Mouse (Mus musculus): ENCODE measurements around the gene Sos2. TPM values are rescaled to one million over a fixed set of nuclear protein-coding genes. Genes with fewer than 3 reads are reported as not detected.

Gene Sos2
- total and polyA plus RNA-seq, 3 experiments, result 21.3 to 38.5 (median 33.7) TPM

DNA sequence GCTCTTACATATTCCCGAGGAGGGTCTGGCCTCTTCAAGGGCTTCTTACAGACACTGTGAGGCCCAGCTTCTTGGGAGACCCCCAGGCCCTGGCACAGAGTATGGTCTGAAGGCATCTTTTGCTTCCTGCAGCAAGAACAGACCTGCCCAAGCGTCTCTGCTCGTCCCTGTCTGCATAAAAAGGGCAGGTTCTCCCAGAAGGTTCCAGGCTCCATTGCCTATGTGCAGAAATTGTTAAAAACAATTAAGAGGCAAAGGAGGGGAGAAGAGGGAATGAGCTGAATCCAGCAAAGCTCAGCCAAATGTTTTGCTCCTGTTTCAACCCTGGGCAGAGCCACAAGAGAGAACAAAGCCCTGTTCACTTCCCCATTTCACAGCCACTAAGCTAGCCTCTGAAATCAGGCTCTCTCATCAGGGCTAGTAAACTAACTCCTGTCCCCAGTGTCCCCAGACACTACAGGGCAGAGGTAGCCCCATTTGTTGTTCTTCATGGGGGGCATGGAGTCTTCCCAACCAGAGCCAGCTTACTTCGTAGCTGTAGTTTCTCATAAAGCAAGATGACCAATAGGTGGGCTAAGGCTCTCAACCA is 143.2 kb downstream of the Sos2 start:
- DNase-seq, result peak in 1 of 2 experiments; percentile 35
- 38% methylated on average over 4 of the region's 4 CpGs for WGBS
- peak overlapping the region; percentile 39 for H3K4me3 ChIP-seq

DNA sequence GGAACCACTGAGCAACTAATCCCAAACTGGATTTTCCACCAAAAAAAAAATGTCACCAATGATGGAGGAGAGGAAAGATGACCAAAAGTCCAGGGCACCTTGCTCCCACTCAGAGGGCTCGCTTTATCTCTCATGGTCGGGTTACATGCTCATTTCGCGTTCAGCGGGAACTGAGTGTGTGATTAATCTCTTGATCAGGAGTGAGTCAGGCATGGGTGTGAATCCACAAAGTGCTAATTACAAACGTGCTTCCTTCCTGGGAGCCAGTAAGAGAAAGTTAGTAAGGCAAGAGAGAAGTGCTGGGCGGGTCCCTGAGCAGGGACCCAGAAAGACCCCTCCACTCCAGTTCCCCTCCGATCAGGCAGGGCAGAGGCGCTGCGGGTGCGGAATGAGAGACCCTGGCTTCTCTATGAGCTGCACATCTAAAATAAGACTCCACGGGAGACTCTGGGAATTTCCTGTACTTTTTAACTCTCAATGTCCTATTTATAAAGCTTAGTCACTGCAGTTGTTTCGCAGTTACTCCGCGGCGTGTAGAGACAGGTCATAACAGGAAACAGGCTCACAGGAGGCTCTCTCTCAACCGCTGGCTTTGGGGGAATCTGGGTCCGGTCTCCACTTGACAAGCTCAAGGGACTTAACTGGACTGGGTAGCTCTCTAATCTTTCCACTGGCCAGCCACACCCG is 143.8 kb downstream of the Sos2 start:
- peaks cover 19% of the 10 kb centered on the region for H3K4me1 ChIP-seq (ENCODE audit: control insufficient read depth, insufficient read depth, low read length)
- peak overlapping the region; percentile 26 for H3K9ac ChIP-seq (ENCODE audit: low read depth, low read length)
- DNase-seq, result peak; percentile 68 to 78
- H3K36me3 ChIP-seq (ENCODE audit: control insufficient read depth, insufficient read depth, low read length), result no peaks in the 10 kb centered on the region
- H3K79me2 ChIP-seq (replicated peaks; ENCODE audit: control insufficient read depth, insufficient read depth, low read length), result no peaks in the 10 kb centered on the region
- H3K4me3 ChIP-seq, result peak overlapping the region; percentile 39
- H3K27ac ChIP-seq, result peak overlapping the region; percentile 97
- 1% methylated on average over 19 of the region's 19 CpGs for WGBS
- TF ChIP-seq POLR2A (IDR thresholded peaks at IDR 0.05; ENCODE audit: insufficient read depth, low read depth, low read length) (peak; percentile 48; the same call in 1 of the 2 replicates), EP300 (IDR thresholded peaks at IDR 0.05; ENCODE audit: insufficient read depth, low read depth, low read length) (no peak)
- H3K27me3 ChIP-seq (ENCODE audit: control insufficient read depth, insufficient read depth, low read length), result no peaks in the 10 kb centered on the region
- intact Hi-C loops (cut with DNase I), result loop anchor here (5.0 kb wide), 1 partner anchor 36 kb away; no protein-coding TSS in a partner anchor

More for the DNA sequence above, 143.2 kb downstream of the Sos2 start:
- Histone ChIP-seq H3K27ac (peak overlapping the region; percentile 97), H3K79me2 (replicated peaks; ENCODE audit: control insufficient read depth, insufficient read depth, low read length) (no peaks in the 10 kb centered on the region), H3K9ac (ENCODE audit: low read depth, low read length) (peak overlapping the region; percentile 26), H3K27me3 (ENCODE audit: control insufficient read depth, insufficient read depth, low read length) (no peaks in the 10 kb centered on the region), H3K4me1 (ENCODE audit: control insufficient read depth, insufficient read depth, low read length) (peaks cover 19% of the 10 kb centered on the region), H3K36me3 (ENCODE audit: control insufficient read depth, insufficient read depth, low read length) (no peaks in the 10 kb centered on the region)
- intact Hi-C loops (cut with DNase I), result loop anchor here (5.0 kb wide), 1 partner anchor 36 kb away; no protein-coding TSS in a partner anchor
- TF ChIP-seq CTCF (IDR thresholded peaks at IDR 0.05) (no peak), EP300 (IDR thresholded peaks at IDR 0.05; ENCODE audit: insufficient read depth, low read depth, low read length) (no peak), POLR2A (IDR thresholded peaks at IDR 0.05; ENCODE audit: insufficient read depth, low read depth, low read length) (no peak)

- Histone ChIP-seq H3K4me1 (ENCODE audit: control insufficient read depth, insufficient read depth, low read length) (peaks cover 21% of the 10 kb centered on the region), H3K36me3 (ENCODE audit: control insufficient read depth, insufficient read depth, low read length) (no peaks in the 10 kb centered on the region)
Measured at GRCm38 (mm10) chr12:69537243-69537674, 144.4 kb downstream of the Sos2 start.

DNA sequence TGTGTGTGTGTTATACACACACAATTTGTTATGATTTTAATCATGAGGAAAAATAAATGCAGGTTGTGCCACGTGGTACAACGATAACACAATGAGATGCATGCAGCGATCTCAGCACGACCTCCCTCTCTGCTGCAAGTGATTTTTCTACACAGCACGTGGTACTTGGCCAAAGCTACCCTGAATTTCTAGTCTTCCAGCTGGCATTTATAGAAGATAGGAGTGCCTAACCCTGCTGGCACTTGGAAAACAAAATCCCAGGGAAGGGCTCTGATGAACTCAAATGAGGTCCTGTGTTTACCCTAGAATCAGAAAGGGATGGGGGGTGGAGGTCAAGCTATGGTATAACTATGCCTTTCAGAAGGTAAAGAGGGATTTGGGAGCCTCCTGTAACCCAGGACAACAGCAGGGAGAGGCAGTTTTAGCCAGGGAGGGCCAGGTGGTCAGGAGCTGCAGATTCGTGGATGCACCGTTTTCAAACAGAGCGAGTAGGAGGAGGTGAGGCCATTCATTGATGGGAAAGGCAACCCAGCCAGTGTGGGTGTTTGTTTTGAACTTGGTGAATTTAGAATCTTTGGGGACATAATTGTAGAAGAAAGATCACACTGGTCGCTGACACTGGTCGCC is 144.9 kb downstream of the Sos2 start:
- intact Hi-C loops (cut with DNase I), result loop anchor here (5.0 kb wide), 1 partner anchor 34 kb away; no protein-coding TSS in a partner anchor
- no peak for DNase-seq
- 79% methylated on average over 10 of the region's 10 CpGs for WGBS
- no peaks in the 10 kb centered on the region for H3K36me3 ChIP-seq (ENCODE audit: control insufficient read depth, insufficient read depth, low read length)
- H3K79me2 ChIP-seq (replicated peaks; ENCODE audit: control insufficient read depth, insufficient read depth, low read length), result no peaks in the 10 kb centered on the region
- peak overlapping the region; percentile 97 for H3K27ac ChIP-seq
- no peak overlapping the region for H3K9ac ChIP-seq (ENCODE audit: low read depth, low read length)
- TF ChIP-seq EP300 (IDR thresholded peaks at IDR 0.05; ENCODE audit: insufficient read depth, low read depth, low read length) (no peak), CTCF (IDR thresholded peaks at IDR 0.05) (no peak), POLR2A (IDR thresholded peaks at IDR 0.05; ENCODE audit: insufficient read depth, low read depth, low read length) (no peak)
- no peak overlapping the region for H3K4me3 ChIP-seq
- peaks cover 21% of the 10 kb centered on the region for H3K4me1 ChIP-seq (ENCODE audit: control insufficient read depth, insufficient read depth, low read length)
- H3K27me3 ChIP-seq (ENCODE audit: control insufficient read depth, insufficient read depth, low read length), result no peaks in the 10 kb centered on the region

More at GRCm38 (mm10) chr12:69537243-69537674, 144.4 kb downstream of the Sos2 start:
- TF ChIP-seq CTCF (IDR thresholded peaks at IDR 0.05) (0 out of 2 replicates have a peak, but pooled peaks have one; percentile 20), POLR2A (IDR thresholded peaks at IDR 0.05; ENCODE audit: insufficient read depth, low read depth, low read length) (peak; percentile 9; the same call in 1 of the 2 replicates), EP300 (IDR thresholded peaks at IDR 0.05; ENCODE audit: insufficient read depth, low read depth, low read length) (no peak)
- peak; percentile 57 to 65 for DNase-seq
- Histone ChIP-seq H3K4me3 (peak overlapping the region; percentile 39), H3K27ac (peak overlapping the region; percentile 97), H3K9ac (ENCODE audit: low read depth, low read length) (peak overlapping the region; percentile 26), H3K27me3 (ENCODE audit: control insufficient read depth, insufficient read depth, low read length) (no peaks in the 10 kb centered on the region), H3K79me2 (replicated peaks; ENCODE audit: control insufficient read depth, insufficient read depth, low read length) (no peaks in the 10 kb centered on the region)
- intact Hi-C loops (cut with DNase I), result loop anchor here (5.0 kb wide), 1 partner anchor 35 kb away; no protein-coding TSS in a partner anchor
- WGBS, result 13% methylated on average over 10 of the region's 10 CpGs

Small RNA genes lying within 50 kb of the gene (microRNA-seq; reads per million reads assigned to microRNA genes)
- 0 reads per million in 2 experiments for gene Gm23018

Other genes with a start within 250 kb of the Sos2 start
- 1 to 10 TPM; 3.5 TPM for gene Vcpkmt, start 98.8 kb downstream of the Sos2 start, total RNA-seq (2021)
- 2.0 TPM in 2 replicates for gene Vcpkmt, start 98.8 kb downstream of the Sos2 start, polyA plus RNA-seq (2012; rRNA removed)
- 10 to 100 TPM; 41.9 to 49.4 TPM for gene L2hgdh, start 43.0 kb upstream of the Sos2 start, total RNA-seq (2021)
- gene L2hgdh, start 43.0 kb upstream of the Sos2 start, polyA plus RNA-seq (2012; rRNA removed), result 13.8 and 33.4 TPM in 2 replicates
- gene Atp5s, start 43.1 kb upstream of the Sos2 start, total RNA-seq (2021), result 10 to 100 TPM; 31.5 to 34.7 TPM
- gene Atp5s, start 43.1 kb upstream of the Sos2 start, polyA plus RNA-seq (2012; rRNA removed), result 22.5 and 56.1 TPM in 2 replicates
- gene Cdkl1, start 109.4 kb upstream of the Sos2 start, total RNA-seq (2021), result 10 to 100 TPM in 1 of 2 experiments, 1 to 10 TPM in 1; 9.3 to 11.2 TPM
- gene Cdkl1, start 109.4 kb upstream of the Sos2 start, polyA plus RNA-seq (2012; rRNA removed), result 2.0 and 3.0 TPM in 2 replicates
- 1 to 10 TPM; 4.0 TPM for gene Atl1, start 210.8 kb upstream of the Sos2 start, total RNA-seq (2021)
- 2.9 and 3.5 TPM in 2 replicates for gene Atl1, start 210.8 kb upstream of the Sos2 start, polyA plus RNA-seq (2012; rRNA removed)
- gene Map4k5, start 211.3 kb upstream of the Sos2 start, total RNA-seq (2021), result 10 to 100 TPM; 20.0 to 21.7 TPM
- gene Map4k5, start 211.3 kb upstream of the Sos2 start, polyA plus RNA-seq (2012; rRNA removed), result 5.6 and 10.0 TPM in 2 replicates